Mouse (Mus musculus): ENCODE measurements at regions not wholly inside any gene's neighbourhood (a gene's known extent, or its start where the extent isn't known, plus 50 kb on each side); places are given as distances from the start of the nearest gene placed in this dataset.
A peak's percentile ranks its signal among the peaks of the same experiment; 100 is the strongest.
"Not testable (repeated sequence)": the region's sequence is repeated elsewhere in the genome, so short reads cannot be mapped to it uniquely, and the experiment has no call there.

GRCm38 (mm10) chr3:117112766-117113165 is 144.0 kb upstream of the Palmd start:
- DNase-seq: no peak

GRCm38 (mm10) chr3:117112304-117112703 is 143.5 kb upstream of the Palmd start:
- no peak for DNase-seq

GRCm38 (mm10) chr3:117108966-117109700 is 140.3 kb upstream of the Palmd start:
- DNase-seq: no peak

- no peak for DNase-seq
Measured at GRCm38 (mm10) chr3:117107986-117108385, 139.2 kb upstream of the Palmd start.

GRCm38 (mm10) chr3:117107378-117107777 is 138.6 kb upstream of the Palmd start:
- no peak for DNase-seq

GRCm38 (mm10) chr3:117087646-117088045 is 118.9 kb upstream of the Palmd start:
- DNase-seq: peak; percentile 10

- no peak for DNase-seq
Measured at GRCm38 (mm10) chr3:117076734-117077133, 107.9 kb upstream of the Palmd start.

- no peak for DNase-seq
Measured at GRCm38 (mm10) chr3:117073399-117073798, 104.6 kb upstream of the Palmd start.

- no peak for DNase-seq
Measured at GRCm38 (mm10) chr3:117072998-117073397, 104.2 kb upstream of the Palmd start.

- no peak for DNase-seq
Measured at GRCm38 (mm10) chr3:117071851-117072250, 103.1 kb upstream of the Palmd start.

GRCm38 (mm10) chr3:117067470-117068053 is 98.8 kb upstream of the Palmd start:
- DNase-seq: no peak

GRCm38 (mm10) chr3:117065904-117066303 is 97.1 kb upstream of the Palmd start:
- no peak for DNase-seq

GRCm38 (mm10) chr3:117061831-117062230 is 93.0 kb upstream of the Palmd start:
- no peak for DNase-seq

- no peak for DNase-seq
Measured at GRCm38 (mm10) chr3:117061182-117061581, 92.4 kb upstream of the Palmd start.

GRCm38 (mm10) chr3:117054711-117055110 is 85.9 kb upstream of the Palmd start:
- DNase-seq: not testable (repeated sequence)

GRCm38 (mm10) chr3:117051431-117051830 is 82.6 kb upstream of the Palmd start:
- no peak for DNase-seq

- no peak for DNase-seq
Measured at GRCm38 (mm10) chr3:117050909-117051308, 82.1 kb upstream of the Palmd start.

- no peak for DNase-seq
Measured at GRCm38 (mm10) chr3:117049410-117049809, 80.6 kb upstream of the Palmd start.

GRCm38 (mm10) chr3:117044809-117045208 is 76.0 kb upstream of the Palmd start:
- no peak for DNase-seq

GRCm38 (mm10) chr3:117044304-117044703 is 75.5 kb upstream of the Palmd start:
- no peak for DNase-seq

- no peak for DNase-seq
Measured at GRCm38 (mm10) chr3:117038928-117039300, 70.1 kb upstream of the Palmd start.

- DNase-seq: no peak
Measured at GRCm38 (mm10) chr3:117038280-117038927, 69.6 kb upstream of the Palmd start.

Data from right cerebral cortex, adult 18-20 months (tissue).